Mouse (Mus musculus) urinary bladder, postnatal 4 days (tissue): ENCODE results near the gene Col4a2.

Source experiments
- DNase-seq, 2 experiments: peaks; one replicate each; pipeline ENCODE4 v3.0.0; 2021 to 2022; ENCODE audit warnings: low spot score in 2 of 2

Gene Col4a2

GRCm38 (mm10) chr8:11357921-11358436 lies 45.4 kb downstream of the Col4a2 start:
- no peak for DNase-seq

- no peak for DNase-seq
Measured at GRCm38 (mm10) chr8:11359846-11360245, 47.2 kb downstream of the Col4a2 start.

DNA sequence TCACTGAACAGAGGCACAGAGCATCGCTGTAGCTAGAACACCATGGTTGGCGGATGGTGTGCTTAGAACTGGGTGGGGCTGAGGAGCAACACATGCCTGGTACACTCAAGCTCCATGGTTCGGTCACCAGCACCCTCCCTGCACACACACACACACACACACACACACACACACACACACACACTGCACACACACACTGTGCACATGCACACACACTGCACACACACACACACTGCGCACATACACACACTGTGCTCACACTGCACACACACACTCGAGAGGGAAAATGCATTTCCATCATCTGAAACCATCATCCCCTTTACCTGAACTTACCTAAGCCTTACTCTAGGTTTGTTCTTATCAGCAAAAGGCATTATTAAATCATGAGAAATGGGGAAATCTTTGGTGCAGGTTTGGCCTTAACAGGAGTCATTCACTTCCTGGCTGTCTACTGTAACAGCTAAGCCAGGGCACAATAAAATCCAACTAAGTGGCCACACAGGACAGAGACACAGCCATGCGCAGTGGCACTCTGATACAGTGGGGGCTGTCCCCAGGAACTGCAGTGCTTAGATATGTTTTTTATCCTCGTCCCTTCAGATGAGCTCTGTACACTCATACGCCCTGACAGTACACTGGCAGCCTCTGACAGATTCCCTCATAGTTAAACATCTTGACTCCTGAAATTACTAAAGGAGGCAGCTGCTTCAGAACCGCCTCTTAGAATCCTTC lies 49.1 kb downstream of the Col4a2 start:
- no peak for DNase-seq

GRCm38 (mm10) chr8:11362278-11363214 lies 49.9 kb downstream of the Col4a2 start:
- no peak for DNase-seq

- no peak for DNase-seq
Measured at GRCm38 (mm10) chr8:11363340-11364126, 50.9 kb downstream of the Col4a2 start.

- DNase-seq = no peak
Measured at GRCm38 (mm10) chr8:11366251-11366650, 53.6 kb downstream of the Col4a2 start.

DNA sequence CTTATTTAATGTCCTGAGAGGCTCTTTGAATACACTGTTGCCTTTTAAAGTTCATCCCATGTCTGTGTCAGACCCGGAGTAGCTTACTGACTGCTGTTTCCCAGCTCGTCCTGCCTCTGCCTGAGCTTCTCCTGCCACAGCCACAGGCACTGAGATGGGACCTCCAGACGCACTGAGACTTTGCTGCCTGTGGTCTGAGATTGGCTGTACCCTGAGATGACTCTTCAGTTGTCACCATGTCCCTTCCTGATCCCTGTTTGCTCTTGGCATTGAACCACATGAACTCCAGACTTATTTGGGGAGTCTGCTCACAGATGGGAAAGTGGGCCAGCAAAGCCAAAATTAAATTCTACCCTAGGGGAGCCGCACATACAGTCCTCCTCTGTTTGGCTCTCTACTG lies 54.1 kb downstream of the Col4a2 start:
- DNase-seq = no peak

DNA sequence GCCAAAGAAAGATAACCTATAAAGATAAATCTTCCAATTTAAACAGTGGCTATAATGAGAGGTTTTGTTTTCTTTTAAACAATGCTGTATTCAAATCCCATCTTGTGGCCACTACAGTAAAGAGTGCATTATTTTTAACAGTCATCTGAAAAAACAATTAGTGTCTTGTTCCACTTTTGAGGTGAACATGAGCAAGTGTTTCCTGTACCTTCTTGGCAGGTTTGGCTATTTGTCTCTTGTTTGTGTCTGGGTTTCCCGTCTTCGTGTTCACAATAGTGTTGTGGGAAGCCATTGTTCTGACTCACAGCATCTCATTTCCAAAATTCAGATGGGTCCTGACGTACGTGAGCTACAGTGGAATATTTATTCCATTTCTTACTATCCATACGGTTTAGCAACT lies 55.1 kb downstream of the Col4a2 start:
- DNase-seq = no peak

GRCm38 (mm10) chr8:11369526-11370203 lies 57.1 kb downstream of the Col4a2 start:
- DNase-seq = no peak

DNA sequence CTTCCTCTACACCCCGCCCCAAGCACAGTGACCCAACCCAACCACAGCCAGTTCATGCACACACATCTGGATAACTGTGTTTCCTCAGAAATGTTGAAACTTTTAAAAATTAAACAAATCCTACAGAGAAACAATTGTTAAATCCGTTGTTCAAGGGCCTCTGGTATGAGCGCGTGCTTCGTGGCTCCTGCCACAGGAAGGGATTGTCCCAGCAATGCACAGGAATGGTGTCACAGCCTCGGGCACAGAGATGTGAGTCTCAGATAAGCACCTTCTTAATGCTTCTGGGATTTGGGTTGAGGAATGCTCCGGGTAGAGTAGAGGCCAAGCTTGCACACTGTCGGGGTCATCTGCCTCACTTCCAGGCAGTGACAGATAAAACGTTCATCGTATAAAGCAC lies 58.7 kb downstream of the Col4a2 start:
- DNase-seq = no peak

- no peak for DNase-seq
Measured at GRCm38 (mm10) chr8:11372080-11372479, 59.5 kb downstream of the Col4a2 start.

- DNase-seq = no peak
Measured at GRCm38 (mm10) chr8:11373643-11374325, 61.2 kb downstream of the Col4a2 start.

- DNase-seq = no peak
Measured at GRCm38 (mm10) chr8:11374326-11375076, 61.9 kb downstream of the Col4a2 start.

DNA sequence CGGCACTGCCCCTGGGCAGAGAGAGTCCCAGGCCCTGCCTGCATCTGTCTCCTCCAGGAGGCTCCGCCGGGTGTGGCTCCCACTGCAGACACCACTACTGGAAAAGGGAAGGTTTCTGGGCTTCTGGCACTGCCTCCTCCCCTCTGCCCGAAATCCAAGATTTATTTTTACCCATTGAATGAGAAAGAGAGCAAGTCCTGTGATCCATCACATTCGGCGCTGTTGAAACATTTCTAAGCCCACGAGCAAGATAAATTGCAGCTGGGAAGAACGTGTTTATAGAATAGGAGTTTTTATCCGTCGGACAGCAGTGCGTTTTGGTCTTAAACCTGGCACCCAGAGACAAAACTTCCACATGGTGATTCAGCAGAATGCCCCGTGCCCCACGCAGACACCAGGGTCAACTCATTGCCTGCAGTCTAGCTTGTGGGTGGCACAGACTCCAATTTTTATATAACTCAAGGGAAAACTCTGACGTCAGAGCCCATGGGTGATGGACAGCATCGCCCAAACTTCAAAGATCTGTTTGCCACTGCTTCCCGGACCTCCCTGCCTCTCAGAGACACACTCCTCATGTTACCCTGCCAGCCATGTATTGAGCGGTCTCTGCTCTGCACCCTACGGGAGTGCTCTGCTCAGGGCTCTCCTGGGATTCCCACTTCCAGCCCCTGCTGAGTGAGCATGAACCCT lies 63.3 kb downstream of the Col4a2 start:
- DNase-seq = peak in 1 of 2 experiments; percentile 49

DNA sequence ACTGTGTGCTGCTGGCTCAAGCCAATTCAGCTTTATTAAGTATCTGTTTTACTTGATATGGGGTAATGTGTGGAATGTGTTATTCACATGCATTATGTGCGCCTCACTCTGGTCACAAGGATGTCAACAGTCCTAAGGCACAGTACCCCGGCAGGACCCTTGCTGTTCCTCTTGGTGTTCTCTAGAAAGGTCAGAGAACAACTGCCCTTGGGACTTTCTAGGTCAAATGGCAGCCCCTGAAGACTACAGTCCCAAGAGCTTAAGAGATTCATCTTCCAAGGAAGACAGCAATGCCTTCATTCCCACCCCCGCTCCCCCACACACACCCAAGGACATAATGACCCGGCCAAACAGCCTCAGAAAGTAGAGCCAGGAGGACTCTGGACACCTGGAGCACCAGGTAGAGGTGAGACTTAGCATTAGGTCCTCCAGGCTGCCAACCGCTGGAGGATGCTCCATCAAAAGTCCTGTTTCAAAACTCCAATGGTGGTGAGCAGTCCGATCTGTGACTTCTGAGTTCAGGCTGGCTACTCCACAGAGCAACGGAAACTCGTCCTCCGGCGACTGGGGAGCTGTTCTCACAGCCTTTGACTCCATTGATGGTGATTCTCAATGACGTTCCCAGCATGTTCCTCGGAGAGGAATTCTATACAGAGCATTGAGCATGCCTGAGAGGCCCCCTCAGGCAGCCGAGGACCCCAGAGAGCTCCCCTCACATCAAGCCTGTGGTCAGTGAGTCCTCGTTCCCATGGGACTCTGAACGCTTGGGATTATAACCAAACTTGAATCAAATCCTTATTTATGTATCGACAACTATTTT lies 65.0 kb downstream of the Col4a2 start:
- no peak for DNase-seq

- no peak for DNase-seq
Measured at GRCm38 (mm10) chr8:11379590-11379989, 67.0 kb downstream of the Col4a2 start.

DNA sequence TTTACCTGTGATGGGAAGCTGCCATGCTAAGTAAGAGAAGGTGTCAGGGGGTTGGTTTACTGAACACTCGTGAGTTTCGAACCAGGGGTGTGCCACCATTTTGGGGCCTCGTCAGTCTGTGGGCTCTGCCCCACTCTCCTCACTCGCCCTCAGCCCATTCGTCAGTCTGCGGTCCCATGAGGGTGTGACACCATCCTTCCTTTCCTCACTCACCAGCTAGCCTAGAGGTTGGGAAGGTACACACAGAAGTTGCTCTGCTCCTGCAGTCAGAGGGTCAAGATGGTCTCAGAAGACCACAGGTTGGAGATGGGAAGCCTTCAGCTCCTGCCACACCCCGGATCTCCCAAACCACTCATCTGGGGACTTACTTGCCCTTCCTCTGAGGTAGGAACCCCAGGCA lies 68.9 kb downstream of the Col4a2 start:
- no peak for DNase-seq

DNA sequence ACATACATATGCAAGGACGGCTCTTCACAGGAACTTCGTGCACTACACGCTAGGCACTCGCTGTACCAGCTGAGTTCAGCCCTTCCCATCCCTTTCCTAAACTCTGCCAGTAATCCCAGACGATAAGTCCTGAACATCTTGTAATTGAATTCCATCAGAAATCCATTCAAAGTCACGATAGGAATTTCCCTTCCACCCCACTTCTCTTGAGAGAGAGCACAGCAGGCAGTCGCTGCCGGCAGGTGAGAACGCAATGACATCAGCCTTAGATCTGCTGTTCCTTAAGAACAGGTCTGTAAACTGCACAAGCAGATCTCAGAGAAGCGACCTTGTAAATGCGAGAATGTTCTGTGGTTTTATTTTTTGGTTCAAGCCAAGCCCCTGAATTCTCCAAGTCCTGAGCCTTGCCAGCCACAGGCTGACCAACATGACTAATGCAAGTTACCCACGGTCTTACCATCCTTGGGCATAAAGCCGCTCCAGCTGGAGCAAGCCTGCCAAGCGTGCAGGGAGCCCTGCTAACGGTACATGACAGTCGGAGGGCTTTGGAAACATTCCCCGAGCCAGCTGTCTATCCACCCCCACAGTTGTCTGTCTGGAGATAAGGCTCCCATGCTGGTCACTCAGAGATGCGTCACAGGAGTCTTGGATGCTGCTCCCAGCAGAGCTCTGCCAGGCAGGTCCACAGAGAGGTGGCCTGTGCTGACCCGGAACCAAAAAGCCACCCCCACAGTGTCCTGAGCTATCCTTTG lies 69.6 kb downstream of the Col4a2 start:
- DNase-seq = peak in 1 of 2 experiments; percentile 63
